Mouse (Mus musculus) left cerebral cortex, postnatal 4 days (tissue): ENCODE measurements around the gene Rps6ka5. TPM values are rescaled to one million over a fixed set of nuclear protein-coding genes. Genes with fewer than 3 reads are reported as not detected.
A peak's percentile ranks its signal among the peaks of the same experiment; 100 is the strongest.

Experiments used
- DNase-seq: peaks from one replicate; pipeline ENCODE4 v3.0.0-alpha.2; 2022
- intact Hi-C: fragments of 180-260 bp; cut with DNase I; formaldehyde crosslinking; loops from one replicate; pipeline ENCODE4 v1.15.1; 2025
- total RNA-seq, 2 experiments: library from RNA; stranded (reverse); gene quantifications; 2 replicates each; pipeline ENCODE4 v1.2.3; 2021

Gene Rps6ka5
- total RNA-seq, 2 experiments from 2014 or later: 29.9 to 32.4 TPM

GRCm38 (mm10) chr12:100670647-100671199, 56.1 kb downstream of the Rps6ka5 start:
- intact Hi-C loops: no loop called here
- DNase-seq: no peak

GRCm38 (mm10) chr12:100665294-100665693, 61.5 kb downstream of the Rps6ka5 start:
- intact Hi-C loops: no loop called here

GRCm38 (mm10) chr12:100660076-100660475, 66.7 kb downstream of the Rps6ka5 start:
- DNase-seq: no peak
- intact Hi-C loops: no loop called here

More at GRCm38 (mm10) chr12:100665294-100665693, 61.5 kb downstream of the Rps6ka5 start:
- DNase-seq: no peak

GRCm38 (mm10) chr12:100655972-100656371, 70.8 kb downstream of the Rps6ka5 start:
- DNase-seq: no peak
- intact Hi-C loops: no loop called here

- no peak for DNase-seq
- intact Hi-C loops: no loop called here
Measured at GRCm38 (mm10) chr12:100641936-100642335, 84.8 kb downstream of the Rps6ka5 start.

GRCm38 (mm10) chr12:100640726-100641125, 86.1 kb downstream of the Rps6ka5 start:
- no peak for DNase-seq
- intact Hi-C loops: no loop called here

GRCm38 (mm10) chr12:100639680-100640079, 87.1 kb downstream of the Rps6ka5 start:
- DNase-seq: peak; percentile 30
- intact Hi-C loops: no loop called here

GRCm38 (mm10) chr12:100637886-100638285, 88.9 kb downstream of the Rps6ka5 start:
- intact Hi-C loops: no loop called here

GRCm38 (mm10) chr12:100636733-100637132, 90.0 kb downstream of the Rps6ka5 start:
- intact Hi-C loops: no loop called here
- no peak for DNase-seq

More at GRCm38 (mm10) chr12:100637886-100638285, 88.9 kb downstream of the Rps6ka5 start:
- DNase-seq: no peak

- DNase-seq: no peak
- intact Hi-C loops: no loop called here
Measured at GRCm38 (mm10) chr12:100636299-100636633, 90.5 kb downstream of the Rps6ka5 start.

- no peak for DNase-seq
- intact Hi-C loops: no loop called here
Measured at GRCm38 (mm10) chr12:100635601-100636298, 91.0 kb downstream of the Rps6ka5 start.

GRCm38 (mm10) chr12:100633231-100633630, 93.6 kb downstream of the Rps6ka5 start:
- DNase-seq: no peak
- intact Hi-C loops: no loop called here

- peak; percentile 10 for DNase-seq
- intact Hi-C loops: no loop called here
Measured at GRCm38 (mm10) chr12:100631286-100631685, 95.5 kb downstream of the Rps6ka5 start.

GRCm38 (mm10) chr12:100629126-100629920, 97.5 kb downstream of the Rps6ka5 start:
- intact Hi-C loops: no loop called here
- no peak for DNase-seq

GRCm38 (mm10) chr12:100626991-100627677, 99.6 kb downstream of the Rps6ka5 start:
- intact Hi-C loops: no loop called here
- DNase-seq: no peak

- DNase-seq: no peak
- intact Hi-C loops: no loop called here
Measured at GRCm38 (mm10) chr12:100626273-100626990, 100.4 kb downstream of the Rps6ka5 start.

- DNase-seq: no peak
- intact Hi-C loops: no loop called here
Measured at GRCm38 (mm10) chr12:100624854-100625447, 101.8 kb downstream of the Rps6ka5 start.

- intact Hi-C loops: no loop called here
- DNase-seq: no peak
Measured at GRCm38 (mm10) chr12:100615251-100615650, 111.5 kb downstream of the Rps6ka5 start.

- DNase-seq: no peak
- intact Hi-C loops: no loop called here
Measured at GRCm38 (mm10) chr12:100613878-100614277, 112.9 kb downstream of the Rps6ka5 start.

- no peak for DNase-seq
- intact Hi-C loops: no loop called here
Measured at GRCm38 (mm10) chr12:100613192-100613700, 113.5 kb downstream of the Rps6ka5 start.
